Mouse (Mus musculus) heart, postnatal 36 days (tissue): ENCODE results near the gene Acss2. TPM values are rescaled to one million over a fixed set of nuclear protein-coding genes. Genes with fewer than 3 reads are reported as not detected.

Source experiments
- DNase-seq, 2 experiments: peaks; one replicate each; pipeline ENCODE4 v3.0.0; 2021 to 2022
- intact Hi-C: fragments of 180-260 bp; cut with DNase I; formaldehyde crosslinking; loops from one replicate; pipeline ENCODE4 v1.15.1; 2025
- microRNA-seq, 2 experiments: library from miRNA; unstranded; fragments of <30 nt; microRNA quantifications; one replicate each; pipeline ENCODE4 v1.2.0; 2021; ENCODE audit warnings: borderline number of aligned reads in 2 of 2
- total RNA-seq, 2 experiments: library from RNA; stranded (reverse); gene quantifications; 2 replicates each; pipeline ENCODE4 v1.2.3; 2021

Acss2 gene
- total RNA-seq, 2 experiments from 2014 or later, result 36.3 to 41.6 TPM

- intact Hi-C loops, result no loop called here
- DNase-seq, result no peak
Measured at GRCm38 (mm10) chr2:155626277-155626676, 108.5 kb downstream of the Acss2 start.

GRCm38 (mm10) chr2:155627030-155627738 is 109.4 kb downstream of the Acss2 start:
- peak; percentile 65 to 78 for DNase-seq
- intact Hi-C loops, result no loop called here

- intact Hi-C loops, result no loop called here
Measured at GRCm38 (mm10) chr2:155628112-155628511, 110.4 kb downstream of the Acss2 start.

GRCm38 (mm10) chr2:155628519-155628918 is 110.8 kb downstream of the Acss2 start:
- no peak for DNase-seq
- intact Hi-C loops, result no loop called here

More at GRCm38 (mm10) chr2:155628112-155628511, 110.4 kb downstream of the Acss2 start:
- no peak for DNase-seq

GRCm38 (mm10) chr2:155629231-155629661 is 111.5 kb downstream of the Acss2 start:
- intact Hi-C loops, result no loop called here
- DNase-seq, result no peak

- intact Hi-C loops, result no loop called here
Measured at GRCm38 (mm10) chr2:155630153-155630552, 112.4 kb downstream of the Acss2 start.

GRCm38 (mm10) chr2:155630590-155631416 is 113.1 kb downstream of the Acss2 start:
- intact Hi-C loops, result no loop called here
- DNase-seq, result no peak

More at GRCm38 (mm10) chr2:155630153-155630552, 112.4 kb downstream of the Acss2 start:
- no peak for DNase-seq

- DNase-seq, result no peak
- intact Hi-C loops, result no loop called here
Measured at GRCm38 (mm10) chr2:155632138-155632936, 114.6 kb downstream of the Acss2 start.

- DNase-seq, result no peak
- intact Hi-C loops, result no loop called here
Measured at GRCm38 (mm10) chr2:155633121-155633520, 115.4 kb downstream of the Acss2 start.

GRCm38 (mm10) chr2:155633731-155634130 is 116.0 kb downstream of the Acss2 start:
- DNase-seq, result no peak
- intact Hi-C loops, result no loop called here

GRCm38 (mm10) chr2:155634562-155634961 is 116.8 kb downstream of the Acss2 start:
- DNase-seq, result no peak
- intact Hi-C loops, result no loop called here

Small RNAs within 50 kb of the gene (microRNA-seq; reads per million reads assigned to microRNA genes)
- 1,797 to 3,319 reads per million in 2 experiments for gene Mir499

Other genes with a start within 250 kb of the Acss2 start
- gene Map1lc3a, start 241.7 kb upstream of the Acss2 start, total RNA-seq, result 100 to 1,000 TPM; 729 to 769 TPM
- gene Pigu, start 160.5 kb upstream of the Acss2 start, total RNA-seq, result 10 to 100 TPM; 26.8 to 28.7 TPM
- 100 to 1,000 TPM; 468 to 507 TPM for gene Trp53inp2, start 136.9 kb upstream of the Acss2 start, total RNA-seq
- gene Ncoa6, start 44.1 kb upstream of the Acss2 start, total RNA-seq, result 10 to 100 TPM; 25.1 to 26.5 TPM
- 1 to 10 TPM in 1 of 2 experiments, under 1 TPM in 1; 0.49 to 1.6 TPM for gene Ggt7, start 289 bp downstream of the Acss2 start, total RNA-seq
- gene Gss, start 74.9 kb downstream of the Acss2 start, total RNA-seq, result 10 to 100 TPM; 14.8 to 16.9 TPM
- gene Myh7b, start 93.3 kb downstream of the Acss2 start, total RNA-seq, result 10 to 100 TPM; 25.3 to 30.2 TPM
- gene Trpc4ap, start 174.4 kb downstream of the Acss2 start, total RNA-seq, result 10 to 100 TPM; 92.1 to 92.3 TPM
- 1 to 10 TPM; 6.9 to 7.0 TPM for gene Edem2, start 211.5 kb downstream of the Acss2 start, total RNA-seq
- gene Gm17581, start 217.9 kb downstream of the Acss2 start, total RNA-seq, result not detected
- 1 to 10 TPM; 3.1 to 3.3 TPM for gene Procr, start 233.2 kb downstream of the Acss2 start, total RNA-seq